Mouse (Mus musculus): ENCODE results near the gene Atic. TPM values are rescaled to one million over a fixed set of nuclear protein-coding genes. Genes with fewer than 3 reads are reported as not detected.

Atic gene
- polyA plus RNA-seq (2017; shearing (Covaris generic)) = 28.7 TPM

DNA sequence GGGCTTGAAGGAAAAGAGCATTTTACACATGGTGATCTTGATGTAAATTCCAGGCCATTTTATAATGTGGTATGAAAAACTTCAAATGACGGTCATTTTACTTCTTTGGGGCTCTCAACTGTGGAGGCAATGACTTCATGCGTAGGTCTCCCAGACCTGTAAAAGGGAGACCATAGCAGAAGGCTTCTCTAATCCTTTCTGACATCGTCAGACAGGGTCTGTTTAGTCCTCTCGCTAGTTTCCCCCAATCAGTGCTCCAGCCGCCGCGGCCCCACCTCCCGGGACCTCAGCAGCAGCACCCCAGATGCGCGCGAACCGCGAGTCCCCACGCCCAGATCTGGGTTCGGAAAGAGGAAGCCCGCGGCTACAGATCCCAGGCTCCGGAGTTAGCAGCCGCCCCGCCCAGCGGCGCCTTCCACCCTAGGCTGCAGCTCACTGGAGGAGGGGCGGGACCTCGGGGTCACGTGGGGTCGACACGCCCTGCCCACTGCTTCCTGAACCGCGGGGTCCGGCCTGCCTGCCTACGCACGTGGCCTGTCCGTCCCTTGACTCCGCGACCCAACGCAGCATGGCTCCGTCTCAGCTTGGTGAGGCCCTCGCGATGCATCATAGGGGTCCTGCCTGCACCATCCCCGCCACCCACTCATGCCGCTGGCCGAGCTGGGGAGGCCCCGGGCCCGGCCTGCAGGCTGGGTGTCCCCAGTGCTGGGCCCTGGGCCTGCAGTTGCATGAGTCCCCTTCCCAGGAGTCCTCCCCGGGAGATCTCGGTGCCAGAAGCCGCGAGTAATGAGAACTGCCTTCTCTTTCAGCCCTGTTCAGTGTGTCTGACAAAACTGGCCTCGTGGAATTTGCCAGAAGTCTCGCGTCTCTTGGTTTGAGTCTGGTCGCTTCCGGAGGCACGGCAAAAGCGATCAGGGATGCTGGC is at the start of gene Atic:
TSS of gene Atic (plus strand) at position 463 of the 925 bp plus-strand sequence.

Other genes starting within 250 kb of the Atic start
- gene Abca12, start 142.2 kb upstream of the Atic start, polyA plus RNA-seq (2017; shearing (Covaris generic)) = 0.07 TPM
- 0.24 TPM for gene Fn1, start 96.0 kb downstream of the Atic start, polyA plus RNA-seq (2017; shearing (Covaris generic))

All from naive thymus-derived CD4-positive, alpha-beta T cell, adult 5 months (primary cell).